Mouse (Mus musculus) right cerebral cortex, adult 18-20 months (tissue): ENCODE measurements around the gene Edar.
A peak's percentile ranks its signal among the peaks of the same experiment; 100 is the strongest.
"Not testable (repeated sequence)": the region's sequence is repeated elsewhere in the genome, so short reads cannot be mapped to it uniquely, and the experiment has no call there.

Experiments
- DNase-seq: peaks from one replicate; pipeline ENCODE4 v3.0.0; 2022; ENCODE audit warnings: mixed read lengths

The Edar gene

DNA sequence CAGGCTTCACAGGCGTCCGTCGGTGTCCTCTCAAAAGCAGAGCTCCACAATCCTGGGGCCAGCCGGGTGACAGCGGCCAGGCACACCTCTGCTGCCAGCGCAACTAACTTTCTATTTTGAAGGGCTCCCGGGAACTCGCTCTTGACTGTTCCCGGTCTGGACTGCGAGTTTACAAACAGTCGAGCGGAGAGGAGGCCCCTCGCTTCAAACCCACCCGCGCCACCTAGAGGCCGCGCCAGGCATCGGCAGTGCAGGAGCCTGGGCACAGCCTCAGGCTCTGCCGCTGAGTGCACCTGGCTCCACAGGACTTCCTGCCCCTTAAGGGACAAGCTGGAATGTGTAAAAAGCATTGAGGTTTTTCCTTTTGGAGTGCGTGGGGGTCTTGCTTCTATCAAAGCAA is at the start of gene Edar:
Edar (minus strand) TSS at position 122 of the 400 bp plus-strand sequence.
- peak; percentile 69 for DNase-seq

DNA sequence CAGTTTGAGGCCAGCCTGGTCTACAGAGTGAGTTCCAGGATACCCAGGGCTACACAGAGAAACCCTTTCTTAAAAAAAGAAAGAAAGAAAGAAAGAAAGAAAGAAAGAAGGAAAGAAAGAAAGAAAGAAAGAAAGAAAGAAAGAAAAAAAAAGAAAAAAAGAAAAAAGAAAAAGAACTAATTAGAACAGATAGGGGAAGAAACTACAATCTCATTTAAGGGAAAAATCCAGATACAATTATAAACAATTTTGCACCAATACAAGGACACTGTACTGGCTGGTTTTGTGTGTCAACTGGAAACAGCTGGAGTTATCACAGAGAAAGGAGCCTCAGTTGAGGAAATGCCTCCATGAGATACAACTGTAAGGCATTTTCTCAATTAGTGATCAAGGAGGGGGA is 42.7 kb upstream of the Edar start, which contains the start of gene Gm17542:
Gm17542 (minus strand) TSS at position 101 of the 400 bp plus-strand sequence.
- DNase-seq: not testable (repeated sequence)

DNA sequence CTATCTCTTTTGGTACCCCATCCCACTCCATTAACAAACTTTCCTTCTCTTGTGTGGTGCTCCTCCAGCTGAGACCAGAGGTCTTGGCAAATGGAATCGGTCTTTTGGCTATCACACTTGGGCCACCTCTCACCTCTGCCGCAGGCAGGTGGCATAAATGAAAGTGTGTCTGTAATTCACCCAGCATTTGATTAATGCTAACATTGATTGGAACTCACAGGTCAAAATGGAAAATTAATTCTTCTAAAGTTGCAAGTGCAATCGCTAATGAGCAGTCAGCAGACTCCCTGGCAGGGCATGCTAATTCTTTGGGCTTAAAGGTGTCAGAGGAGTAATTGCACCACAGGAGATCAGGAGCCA is 39.3 kb upstream of the Edar start:
- no peak for DNase-seq

DNA sequence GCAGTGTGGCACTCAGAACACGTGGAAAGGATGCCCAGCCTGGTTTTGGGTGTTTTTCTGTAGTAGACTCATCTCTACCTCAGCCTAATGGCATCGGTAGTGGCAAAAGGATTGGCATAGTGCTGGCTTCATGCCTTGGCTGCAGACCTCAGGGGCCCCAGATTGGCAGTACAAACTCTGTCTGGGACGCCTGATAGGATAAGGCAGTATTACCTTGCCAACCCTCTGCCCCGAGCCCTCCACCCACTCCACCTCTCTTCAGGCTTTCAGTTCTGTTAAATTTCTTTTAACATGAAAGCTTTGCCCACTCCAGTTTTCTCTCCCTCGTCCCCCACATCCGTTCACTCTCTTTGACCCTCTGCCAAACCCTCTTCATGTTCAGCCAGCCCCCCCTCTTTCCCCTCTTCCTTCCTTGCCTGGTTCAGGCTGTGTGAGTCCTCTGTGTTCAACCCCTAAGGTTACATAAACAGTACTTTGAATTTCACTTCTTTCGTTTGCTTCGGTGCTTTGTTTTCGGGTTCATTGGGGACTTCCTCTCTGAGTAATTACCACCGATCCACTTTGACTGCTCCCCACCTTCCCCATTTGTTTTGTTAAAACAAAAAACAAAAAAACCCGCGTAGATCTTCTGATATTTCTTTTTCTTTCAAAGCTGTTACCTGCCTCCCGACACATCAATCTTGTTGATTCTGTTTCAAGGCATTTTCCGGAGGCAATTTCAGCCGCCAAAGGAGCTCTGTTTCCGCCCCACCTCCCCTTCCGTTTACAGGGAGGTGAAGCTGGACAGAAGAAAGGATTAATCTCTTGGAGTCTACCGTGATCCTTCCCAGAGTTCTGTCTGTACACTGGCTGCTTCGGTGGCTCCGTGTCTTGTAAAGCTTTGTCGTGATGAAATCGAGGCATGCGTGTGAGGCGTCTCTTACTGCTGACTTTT is 38.7 kb upstream of the Edar start:
- peak; percentile 3 for DNase-seq

DNA sequence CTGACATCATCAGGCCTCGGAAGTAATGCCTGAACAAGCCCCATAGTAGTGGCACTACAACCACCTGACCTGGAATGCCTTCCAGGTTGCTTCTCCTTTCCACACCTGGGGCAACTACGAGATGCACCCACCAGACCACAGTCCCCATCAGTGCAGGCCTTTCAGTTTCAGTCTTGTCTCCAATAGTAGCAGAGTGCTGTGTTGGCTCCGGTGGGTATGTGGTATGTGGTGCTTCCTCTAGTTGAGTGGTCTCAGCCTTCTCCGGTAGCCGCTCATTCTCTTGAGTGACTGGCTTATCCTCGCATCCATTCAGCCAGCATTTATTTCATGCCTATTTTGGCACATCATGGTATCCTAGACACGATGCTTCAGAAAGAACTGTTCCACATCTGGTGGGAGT is 37.8 kb upstream of the Edar start:
- no peak for DNase-seq

DNA sequence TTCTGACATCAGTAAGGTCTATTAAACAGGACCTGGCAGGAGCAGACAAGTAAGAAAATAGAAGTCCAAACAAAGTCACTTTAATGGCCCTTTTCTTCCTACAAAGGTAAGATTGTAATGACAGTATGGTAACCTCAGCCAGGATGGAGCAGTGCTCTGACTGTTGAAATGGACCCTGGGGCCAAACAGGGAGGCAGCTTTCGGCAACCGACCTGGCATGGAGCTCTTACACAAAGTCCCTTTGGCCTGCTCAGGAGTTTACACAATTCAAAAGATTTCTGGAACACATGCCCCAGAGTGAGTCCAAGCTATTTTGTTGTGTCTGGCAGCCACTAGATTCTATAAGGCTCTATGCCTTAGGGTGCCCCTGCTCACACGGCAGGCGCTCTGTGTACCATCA is 33.6 kb upstream of the Edar start:
- no peak for DNase-seq

DNA sequence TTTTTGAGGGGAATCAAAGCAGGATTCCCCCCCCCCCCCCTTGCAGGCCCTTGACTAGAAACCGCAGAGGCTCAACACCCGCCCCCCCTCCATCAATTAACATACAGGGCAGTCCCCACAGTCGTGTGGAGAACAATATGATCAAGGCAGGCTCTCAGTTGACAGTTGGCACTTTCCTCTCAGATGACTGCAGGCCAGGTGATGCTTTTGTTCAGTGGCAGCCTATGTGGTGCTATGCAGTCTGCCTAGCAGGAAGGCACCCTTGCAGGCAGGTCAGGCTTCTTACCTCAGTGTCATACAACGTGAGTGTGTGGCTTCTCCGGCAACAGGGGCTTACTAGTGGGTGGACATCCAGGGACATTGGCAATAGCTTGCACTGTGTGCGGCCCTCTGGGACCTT is 25.1 kb upstream of the Edar start:
- DNase-seq: no peak

DNA sequence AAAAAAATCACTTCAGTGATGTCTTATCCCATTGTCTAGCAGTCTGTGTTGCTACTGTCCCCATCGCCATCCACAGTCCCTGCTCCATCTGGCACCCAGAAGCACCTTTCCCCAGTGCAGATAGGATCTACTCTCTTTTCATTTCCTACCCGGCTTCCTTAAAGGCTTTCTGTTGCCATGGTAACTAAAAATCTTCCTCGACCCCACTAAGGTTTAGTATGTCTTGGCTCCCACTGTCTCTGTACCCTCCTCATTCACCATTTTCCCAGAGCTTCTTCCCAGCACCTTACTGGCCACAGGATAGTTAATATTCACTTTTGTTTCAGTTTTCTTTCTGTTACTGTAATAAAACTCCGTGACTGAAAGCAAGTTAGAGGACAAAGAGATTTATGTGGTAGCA is 24.7 kb upstream of the Edar start:
- DNase-seq: no peak

DNA sequence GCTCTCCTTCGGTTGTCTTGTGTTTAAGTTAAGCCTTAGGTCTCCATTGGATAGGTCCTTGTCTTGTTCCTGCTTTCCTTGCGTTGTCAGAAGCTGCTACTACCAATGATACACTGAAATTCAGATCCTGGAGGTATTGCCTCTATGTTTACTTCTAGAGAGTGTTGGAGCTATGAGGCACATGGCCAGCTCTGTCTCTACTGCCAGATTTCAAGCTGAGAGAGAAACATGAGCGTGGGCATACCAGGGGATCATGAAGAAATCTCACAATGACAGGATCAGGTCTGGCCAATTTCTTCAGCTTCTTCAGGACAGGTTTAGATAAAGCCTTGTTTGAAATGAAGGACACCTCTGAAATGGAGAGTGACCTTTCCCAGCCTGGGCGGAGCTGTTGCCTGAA is 23.5 kb upstream of the Edar start:
- no peak for DNase-seq

DNA sequence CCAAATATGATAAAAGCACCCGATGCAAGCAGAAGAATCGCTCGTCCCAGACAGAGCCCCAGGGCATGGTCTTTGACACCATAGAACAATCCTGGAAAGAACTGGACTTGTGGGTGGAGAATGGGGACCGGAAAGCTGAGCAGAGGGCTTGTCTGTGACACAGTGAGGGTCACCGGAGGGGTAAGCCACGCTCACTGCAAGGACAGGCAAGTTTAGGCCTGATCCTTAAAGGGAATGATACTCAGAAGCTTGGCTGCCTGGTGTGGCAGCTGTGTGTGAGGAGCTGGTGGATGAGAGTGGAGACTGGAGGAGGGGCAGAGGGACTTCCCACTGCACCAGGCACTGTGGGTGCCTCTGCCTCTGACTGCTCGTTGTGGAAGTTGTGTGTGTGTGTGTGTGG is 15.6 kb upstream of the Edar start:
- DNase-seq: no peak

DNA sequence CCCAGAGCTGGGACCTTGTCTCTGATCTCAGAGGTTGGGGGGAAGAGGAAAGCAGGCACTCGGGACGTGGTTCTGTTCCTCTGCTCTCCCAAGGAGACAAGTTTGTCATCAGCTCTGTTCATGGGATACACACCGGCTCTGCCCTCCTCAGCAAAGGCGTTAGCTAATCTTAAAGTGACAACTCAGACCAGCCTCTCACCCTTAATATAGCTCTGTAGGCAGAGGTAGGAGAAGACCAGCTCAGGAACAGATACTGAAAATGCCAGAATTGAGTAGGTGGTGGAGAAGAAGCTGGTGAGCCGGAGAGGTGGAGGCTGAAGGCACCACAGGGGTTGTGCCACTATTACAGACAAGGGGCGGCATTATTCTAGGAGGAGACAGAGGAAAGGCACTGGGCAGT is 3.8 kb upstream of the Edar start:
- DNase-seq: no peak

DNA sequence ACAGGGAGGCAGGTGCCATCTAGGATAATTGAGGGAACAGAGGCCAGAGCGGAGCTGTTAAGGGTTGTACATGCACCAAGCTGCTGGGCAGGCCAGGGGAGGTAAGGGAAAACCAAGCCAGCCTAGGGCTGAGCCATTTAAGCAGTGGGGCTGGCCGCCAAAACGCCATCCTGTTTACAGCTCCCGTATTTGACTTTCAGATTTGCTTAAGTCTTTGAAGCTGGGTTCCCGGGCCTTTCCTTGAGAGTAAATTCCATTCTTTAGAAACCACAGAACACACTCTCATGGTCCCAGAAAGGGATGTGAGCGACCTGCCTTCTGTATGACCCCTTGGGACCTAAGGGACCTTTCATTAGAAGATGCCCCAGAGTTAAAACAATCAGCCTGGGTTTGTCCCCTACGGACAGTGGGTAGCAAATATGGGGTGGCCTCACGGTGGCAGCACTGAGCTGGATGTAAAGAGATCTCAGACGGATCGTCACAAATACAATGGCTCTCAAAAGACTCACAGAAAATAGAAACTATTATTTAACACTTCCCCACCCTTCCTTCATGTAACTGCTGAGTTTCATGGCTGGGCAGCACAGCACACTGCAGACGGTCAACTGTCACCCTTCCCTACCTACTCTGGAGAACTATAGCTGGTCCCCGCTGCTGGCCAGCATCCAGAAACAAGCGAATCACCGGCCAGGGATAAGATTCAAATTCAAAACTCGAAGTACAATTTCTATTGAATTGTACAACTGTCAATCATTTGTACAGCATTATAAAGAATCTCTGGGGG is 2.0 kb downstream of the Edar start:
- DNase-seq: peak; percentile 82

DNA sequence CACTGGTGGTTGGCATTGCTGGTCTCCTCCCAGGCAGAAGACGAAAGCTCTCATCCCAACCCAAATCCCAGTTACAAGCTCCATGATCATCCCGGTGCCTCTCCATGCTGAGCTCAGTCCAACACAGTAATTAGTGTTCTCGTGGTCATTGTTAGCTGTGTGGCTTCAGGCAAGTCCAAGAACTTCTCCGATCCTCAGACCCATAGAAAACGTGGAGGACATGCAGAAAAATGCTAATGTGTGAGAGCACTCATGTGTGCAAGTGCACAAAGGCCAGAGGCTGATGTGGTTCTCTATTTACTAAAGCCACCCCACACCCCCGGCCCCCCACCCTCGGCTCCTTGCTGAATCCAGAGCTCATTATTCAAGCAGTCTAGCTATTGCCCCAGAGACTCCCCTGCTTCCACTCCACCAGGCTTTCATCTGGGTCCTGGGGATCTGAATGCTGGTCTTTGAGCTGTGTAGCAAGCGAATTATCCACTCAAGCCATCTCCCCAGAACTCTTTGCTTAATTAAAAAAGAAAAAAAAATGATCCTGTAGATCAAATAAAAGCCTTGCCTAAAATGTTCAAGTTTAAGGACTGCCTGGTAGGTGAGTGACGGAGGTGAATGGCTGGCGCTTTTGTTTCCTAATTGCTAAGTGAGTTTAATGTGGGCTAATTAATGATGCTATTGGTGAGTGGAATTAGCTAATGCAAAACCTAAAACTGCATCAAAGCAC is 2.7 kb downstream of the Edar start:
- DNase-seq: no peak

DNA sequence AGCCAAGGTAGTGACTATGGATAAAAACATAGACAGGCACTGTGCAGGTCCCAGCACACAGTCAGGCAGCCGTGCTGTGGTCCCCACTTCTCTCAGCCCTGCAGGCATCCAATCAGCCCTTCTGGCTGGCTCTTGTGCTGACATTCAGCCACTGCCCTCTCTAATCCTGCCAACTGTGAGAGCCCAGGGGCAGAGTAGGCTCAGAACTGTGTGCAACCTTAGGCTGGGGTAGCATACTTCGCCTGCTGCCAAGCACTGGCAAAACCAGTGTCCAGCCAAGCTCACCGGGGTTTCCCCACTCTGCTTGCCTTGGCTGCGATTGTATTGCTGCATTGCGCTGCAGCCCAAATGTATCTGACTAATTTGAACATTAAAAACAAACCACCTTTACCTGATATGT is 11.6 kb downstream of the Edar start:
- no peak for DNase-seq

DNA sequence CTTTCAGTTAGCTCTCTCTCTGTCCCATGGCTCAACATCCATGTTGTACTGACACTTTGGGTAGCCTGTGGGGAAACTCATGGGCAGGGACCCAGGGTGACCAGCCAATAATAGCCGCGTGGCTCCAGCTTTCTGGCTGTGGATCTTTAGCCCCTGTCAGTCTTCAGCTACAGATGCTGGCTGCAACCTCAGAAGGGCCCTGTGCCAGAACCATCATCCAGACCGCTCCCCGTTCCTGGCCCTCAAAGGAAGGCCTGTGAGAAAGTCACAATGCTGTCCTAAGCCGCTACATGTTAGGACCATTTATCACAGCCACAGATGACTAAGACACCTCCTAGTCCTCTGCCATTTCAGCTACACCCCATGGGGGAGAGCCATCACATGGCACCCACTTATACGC is 12.0 kb downstream of the Edar start:
- DNase-seq: no peak

DNA sequence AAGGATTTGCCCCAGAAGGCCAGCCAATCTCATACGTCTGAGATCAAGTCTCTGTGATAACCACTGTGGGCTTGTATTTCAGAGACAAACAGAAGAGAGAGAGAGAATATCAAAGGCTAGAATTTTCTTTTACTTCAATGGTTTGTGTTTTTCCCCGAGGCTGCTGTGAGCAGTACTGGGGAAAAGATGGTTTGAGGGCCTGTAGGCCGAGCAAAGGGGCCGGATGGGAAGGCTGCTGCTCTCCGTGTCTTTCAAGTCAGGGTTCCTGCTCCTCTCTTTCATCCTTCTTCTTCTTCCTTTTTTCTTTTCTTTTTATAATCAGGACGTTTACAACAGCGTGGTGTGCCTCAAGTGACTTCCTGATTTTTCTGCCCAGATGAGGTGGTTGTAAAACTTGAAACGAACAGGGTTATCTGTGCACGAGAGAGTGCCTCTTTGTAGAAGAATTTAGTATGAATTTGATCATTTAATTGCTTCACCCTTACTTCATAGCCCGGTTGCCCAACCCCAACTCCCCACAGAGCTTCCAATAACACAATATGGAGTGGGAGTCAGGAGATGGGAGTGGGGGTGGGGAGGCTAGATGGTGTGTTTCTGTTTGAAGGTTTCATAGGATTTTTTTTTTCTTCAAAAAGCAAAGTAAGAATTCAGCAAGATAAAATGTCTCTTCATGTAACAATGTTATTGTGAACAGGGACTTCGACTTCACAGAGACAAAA is 16.0 kb downstream of the Edar start:
- no peak for DNase-seq

DNA sequence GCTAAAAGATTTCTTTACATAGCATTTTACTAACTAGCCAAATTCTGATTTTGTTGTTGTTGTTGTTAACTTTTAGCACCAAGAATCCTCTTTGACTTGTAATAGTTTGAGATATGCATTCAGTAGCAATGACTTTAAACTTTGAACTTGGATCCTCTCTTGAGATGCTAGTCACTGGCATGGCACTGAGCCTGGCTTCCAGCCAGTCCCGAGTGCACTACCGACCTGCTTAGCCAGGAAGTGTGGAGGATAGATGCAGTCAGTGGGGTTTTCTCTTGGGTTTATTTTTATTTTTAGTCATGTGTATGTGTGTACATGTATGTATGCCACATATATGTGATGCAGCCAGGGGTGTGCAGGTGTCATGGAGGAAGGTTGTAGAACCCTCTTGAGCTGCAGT is 17.7 kb downstream of the Edar start:
- no peak for DNase-seq

DNA sequence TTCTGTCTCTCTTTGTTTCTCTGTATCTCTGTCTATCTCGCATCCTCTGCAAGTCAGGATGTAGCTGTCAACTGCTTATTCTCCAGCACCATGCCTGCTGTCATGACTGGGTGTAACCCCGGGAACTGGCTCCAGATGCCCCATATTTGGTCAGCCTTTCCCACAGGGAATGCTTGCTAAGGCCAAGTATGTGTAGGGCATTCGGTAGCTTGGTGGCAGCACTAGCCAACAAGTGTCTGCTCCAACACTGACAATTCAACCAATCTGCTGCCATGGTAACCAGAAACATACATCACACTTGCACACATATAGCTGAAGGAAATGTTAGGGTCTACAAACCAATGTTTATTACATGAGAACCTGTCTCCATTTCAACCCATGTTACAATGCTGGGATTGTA is 21.8 kb downstream of the Edar start:
- no peak for DNase-seq

DNA sequence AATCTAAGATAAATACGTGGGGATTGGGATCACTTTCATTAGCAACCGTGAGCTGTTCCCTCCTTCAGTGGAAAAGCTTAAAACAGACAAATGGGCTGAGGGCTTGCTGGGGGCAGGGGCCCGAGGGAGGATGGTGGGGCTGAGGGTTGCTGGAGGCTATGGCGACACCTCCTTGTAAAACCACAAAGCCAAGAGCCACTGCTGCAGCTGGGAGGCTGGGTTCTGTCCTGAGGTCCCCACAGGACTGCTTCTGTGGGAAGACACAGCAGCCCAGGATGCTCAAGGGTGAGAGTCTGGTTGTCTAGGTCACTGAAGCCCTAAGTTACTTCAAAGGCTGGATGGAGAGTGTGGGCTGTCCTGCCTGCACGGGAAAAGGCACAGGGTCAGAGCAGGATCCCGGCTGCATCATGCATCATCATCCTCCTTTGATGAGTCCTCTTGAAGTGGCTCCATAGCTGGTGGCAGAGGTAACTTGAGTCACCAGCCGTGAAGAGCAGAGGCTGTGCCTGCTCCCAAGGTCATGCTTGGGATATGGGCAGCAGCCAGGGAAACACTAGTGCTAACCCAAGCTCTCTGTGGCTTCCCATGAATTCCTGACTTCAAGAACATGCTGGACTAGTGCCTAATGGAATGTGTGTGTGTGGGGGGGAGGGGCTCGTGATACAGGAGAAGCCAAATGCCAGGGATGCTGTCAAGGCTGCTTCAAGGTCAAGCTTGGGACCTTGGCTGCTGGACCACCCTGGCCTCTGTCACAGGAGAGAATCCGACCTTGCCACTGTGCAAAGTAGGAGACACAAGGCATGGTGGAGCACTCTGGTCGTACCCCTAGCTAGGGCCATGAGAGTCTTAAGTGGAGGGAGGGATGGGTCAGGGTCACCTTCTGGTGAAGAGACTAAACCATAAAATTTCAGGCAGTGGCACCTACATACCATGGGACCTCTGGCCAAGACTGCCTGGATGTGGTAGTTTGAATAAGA is 22.7 kb downstream of the Edar start:
- no peak for DNase-seq

DNA sequence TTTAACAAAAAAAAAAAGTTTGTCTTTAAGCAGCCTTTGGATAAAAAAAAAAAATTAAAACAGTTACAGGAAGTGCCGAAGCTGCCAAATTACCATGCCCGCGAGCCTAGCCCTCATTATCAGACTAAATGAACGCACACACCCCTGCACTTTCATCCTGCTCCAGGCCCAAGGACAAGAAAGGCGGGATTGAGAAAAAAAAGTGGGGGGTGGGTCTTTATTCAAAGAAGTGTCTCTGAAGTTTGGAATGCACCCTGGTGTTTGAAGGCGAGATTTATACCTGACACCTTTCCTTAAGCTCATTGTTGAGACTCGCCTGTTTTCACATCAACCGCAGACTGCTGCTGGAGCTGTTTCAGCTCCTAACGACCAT is 23.4 kb downstream of the Edar start:
- DNase-seq: no peak

DNA sequence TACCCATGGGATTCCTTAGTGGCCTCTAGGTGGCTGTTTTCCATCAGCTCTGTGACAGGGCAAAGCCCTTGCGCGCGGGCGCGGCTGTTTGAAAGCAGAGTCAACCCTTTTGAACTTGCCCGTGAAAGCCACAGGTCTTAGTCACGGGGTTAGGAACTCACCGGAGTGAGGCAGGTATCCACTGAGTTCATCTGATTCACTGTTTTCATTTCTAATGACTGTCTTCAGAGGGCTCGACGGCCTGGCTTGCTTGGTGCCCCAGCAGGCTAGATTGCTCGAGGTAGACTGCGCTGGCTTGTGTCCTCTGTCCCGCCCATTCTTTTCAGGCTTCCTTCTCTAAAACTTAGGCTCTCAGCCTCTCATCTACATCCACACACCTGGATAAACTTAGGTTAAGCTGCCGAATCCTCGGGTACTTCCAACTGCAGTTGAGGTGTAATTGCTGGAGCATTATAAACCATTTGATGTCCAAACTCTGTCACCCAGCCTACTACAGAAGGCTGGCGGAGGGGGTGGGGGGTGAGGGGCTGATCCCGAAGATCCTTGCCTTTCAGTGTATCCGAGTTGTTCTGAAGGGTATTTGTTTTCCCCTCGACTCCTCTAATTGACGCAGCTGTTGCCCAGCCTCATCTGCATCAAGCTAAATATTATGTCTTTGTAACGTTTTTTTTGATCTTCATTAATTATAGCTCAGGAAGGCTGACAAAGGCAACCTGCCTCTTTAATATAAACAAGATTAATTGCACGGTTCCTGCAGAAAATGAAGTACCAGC is 24.0 kb downstream of the Edar start:
- no peak for DNase-seq
